Mouse (Mus musculus) hindbrain, embryonic 15.5 days (tissue): ENCODE data around the gene Smg6. TPM values are rescaled to one million over a fixed set of nuclear protein-coding genes. Genes with fewer than 3 reads are reported as not detected.
A peak's percentile ranks its signal among the peaks of the same experiment; 100 is the strongest.

ENCODE experiments used
- ATAC-seq: fragments of 200-750 bp; cut with Nextera tagmentation; 2 replicates; pipeline ENCODE4 v1.8.0; 2017; ENCODE audit warnings: low read depth, moderate number of reproducible peaks, moderate TSS enrichment; ENCODE audit not compliant: low FRiP score
- H3K27ac ChIP-seq: fragments of 300-500 bp; sonication (generic); replicated peaks from 2 replicates; pipeline ENCODE4 v1.5.1; 2015; ENCODE audit warnings: mild to moderate bottlenecking, inconsistent platforms
- H3K27me3 ChIP-seq: fragments of 300-500 bp; sonication (generic); 2 replicates; pipeline ENCODE4 v1.6.1; 2015; ENCODE audit warnings: control low read depth, inconsistent platforms
- H3K36me3 ChIP-seq: fragments of 300-500 bp; sonication (generic); 2 replicates; pipeline ENCODE4 v1.6.1; 2015; ENCODE audit warnings: control low read depth, inconsistent platforms
- H3K4me1 ChIP-seq: fragments of 300-500 bp; sonication (generic); replicated peaks from 2 replicates; pipeline ENCODE4 v1.6.1; 2015; ENCODE audit warnings: control low read depth, inconsistent platforms
- H3K4me2 ChIP-seq: fragments of 300-500 bp; sonication (generic); 2 replicates; pipeline ENCODE4 v1.6.1; 2015; ENCODE audit warnings: moderate library complexity, mild to moderate bottlenecking, inconsistent platforms
- H3K4me3 ChIP-seq: fragments of 300-500 bp; sonication (generic); 2 replicates; pipeline ENCODE4 v1.5.1; 2015; ENCODE audit warnings: mild to moderate bottlenecking, inconsistent platforms
- H3K9ac ChIP-seq: fragments of 300-500 bp; sonication (generic); 2 replicates; pipeline ENCODE4 v1.6.1; 2015; ENCODE audit warnings: inconsistent platforms
- H3K9me3 ChIP-seq: fragments of 300-500 bp; sonication (generic); 2 replicates; pipeline ENCODE4 v1.6.1; 2016; ENCODE audit warnings: control low read depth, inconsistent platforms
- WGBS: fragments of 180-500 bp; shearing (Covaris S2); methylation state at CpG from one replicate; pipeline ENCODE4 v1.1.7; 2015; 5-methylcytosine and 5-hydroxymethylcytosine counted together
- polyA plus RNA-seq: library from polyadenylated mRNA; unstranded; fragments of >200 nt; fragmentation: Nextera tagmentation; extraction: Ambion mirVana; gene quantifications from 2 replicates; pipeline ENCODE4 v1.2.1, GENCODE M21; 2015

Smg6 gene
- polyA plus RNA-seq, 1 experiment from 2014 or later, result 13.5 TPM

- H3K27ac ChIP-seq, result no peak overlapping the region
- no peak for ATAC-seq
- H3K27me3 ChIP-seq, result no peaks in the 10 kb centered on the region
- no peak overlapping the region for H3K4me2 ChIP-seq
- 0 out of 2 replicates have a peak, but pooled peaks cover 4% of the 10 kb centered on the region for H3K36me3 ChIP-seq
- no peak overlapping the region for H3K9ac ChIP-seq
- no peaks in the 10 kb centered on the region for H3K9me3 ChIP-seq
- no peak overlapping the region for H3K4me3 ChIP-seq
- H3K4me1 ChIP-seq, result no peaks in the 10 kb centered on the region; the same call in 1 of the 2 replicates
- 92% methylated on average over 3 of the region's 3 CpGs for WGBS
Measured at GRCm38 (mm10) chr11:75034104-75034503, 108.5 kb downstream of the Smg6 start.

- Histone ChIP-seq H3K27ac (no peak overlapping the region), H3K4me1 (peaks cover 15% of the 10 kb centered on the region), H3K27me3 (no peaks in the 10 kb centered on the region), H3K4me3 (no peak overlapping the region), H3K4me2 (no peak overlapping the region), H3K9ac (no peak overlapping the region), H3K9me3 (no peaks in the 10 kb centered on the region), H3K36me3 (peaks cover 7% of the 10 kb centered on the region; the same call in 1 of the 2 replicates)
- 91% methylated on average over 3 of the region's 3 CpGs for WGBS
- no peak for ATAC-seq
Measured at GRCm38 (mm10) chr11:75044333-75044732, 118.7 kb downstream of the Smg6 start.

- WGBS, result 92% methylated on average over 4 of the region's 4 CpGs
- Histone ChIP-seq H3K9ac (no peak overlapping the region), H3K4me2 (no peak overlapping the region), H3K4me3 (no peak overlapping the region), H3K27me3 (no peaks in the 10 kb centered on the region), H3K27ac (no peak overlapping the region), H3K36me3 (peaks cover 10% of the 10 kb centered on the region; the same call in 1 of the 2 replicates), H3K4me1 (peaks cover 15% of the 10 kb centered on the region), H3K9me3 (no peaks in the 10 kb centered on the region)
- no peak for ATAC-seq
Measured at GRCm38 (mm10) chr11:75045822-75046221, 120.2 kb downstream of the Smg6 start.

- Histone ChIP-seq H3K27me3 (no peaks in the 10 kb centered on the region), H3K4me1 (peaks cover 19% of the 10 kb centered on the region), H3K27ac (peak overlapping the region; percentile 40; the same call in 1 of the 2 replicates), H3K9me3 (no peaks in the 10 kb centered on the region), H3K4me3 (no peak overlapping the region), H3K36me3 (peaks cover 7% of the 10 kb centered on the region; the same call in 1 of the 2 replicates), H3K9ac (no peak overlapping the region), H3K4me2 (no peak overlapping the region)
- ATAC-seq, result no peak
- 91% methylated on average over 3 of the region's 3 CpGs for WGBS
Measured at GRCm38 (mm10) chr11:75046638-75047037, 121.0 kb downstream of the Smg6 start.

- Histone ChIP-seq H3K36me3 (peaks cover 3% of the 10 kb centered on the region; the same call in 1 of the 2 replicates), H3K27me3 (no peaks in the 10 kb centered on the region), H3K9me3 (no peaks in the 10 kb centered on the region), H3K4me2 (no peak overlapping the region), H3K4me3 (no peak overlapping the region), H3K4me1 (peaks cover 23% of the 10 kb centered on the region), H3K27ac (peak overlapping the region; percentile 40; the same call in 1 of the 2 replicates), H3K9ac (no peak overlapping the region)
- ATAC-seq, result peak; percentile 63
- 47% methylated on average over 6 of the region's 6 CpGs for WGBS
Measured at GRCm38 (mm10) chr11:75047066-75047465, 121.4 kb downstream of the Smg6 start.

- Histone ChIP-seq H3K4me2 (no peak overlapping the region), H3K4me3 (no peak overlapping the region), H3K9me3 (no peaks in the 10 kb centered on the region), H3K27me3 (no peaks in the 10 kb centered on the region), H3K9ac (no peak overlapping the region), H3K36me3 (peaks cover 3% of the 10 kb centered on the region; the same call in 1 of the 2 replicates), H3K4me1 (peaks cover 24% of the 10 kb centered on the region), H3K27ac (no peak overlapping the region)
- WGBS, result 83% methylated on average over 7 of the region's 7 CpGs
- no peak for ATAC-seq
Measured at GRCm38 (mm10) chr11:75047736-75048407, 122.2 kb downstream of the Smg6 start.

- H3K36me3 ChIP-seq, result peaks cover 3% of the 10 kb centered on the region; the same call in 1 of the 2 replicates
- H3K9me3 ChIP-seq, result no peaks in the 10 kb centered on the region
- no peak for ATAC-seq
- no peak overlapping the region for H3K27ac ChIP-seq
- WGBS, result 65% methylated on average over 2 of the region's 2 CpGs
- no peak overlapping the region for H3K4me3 ChIP-seq
- H3K4me2 ChIP-seq, result no peak overlapping the region
- H3K4me1 ChIP-seq, result peaks cover 24% of the 10 kb centered on the region
- no peaks in the 10 kb centered on the region for H3K27me3 ChIP-seq
- no peak overlapping the region for H3K9ac ChIP-seq
Measured at GRCm38 (mm10) chr11:75049146-75049545, 123.5 kb downstream of the Smg6 start.

- no peak overlapping the region for H3K27ac ChIP-seq
Measured at GRCm38 (mm10) chr11:75049807-75050206, 124.2 kb downstream of the Smg6 start.

GRCm38 (mm10) chr11:75051239-75051638, 125.6 kb downstream of the Smg6 start:
- Histone ChIP-seq H3K4me3 (no peak overlapping the region), H3K4me1 (peaks cover 28% of the 10 kb centered on the region), H3K27ac (peak overlapping the region; percentile 41; the same call in 1 of the 2 replicates), H3K4me2 (no peak overlapping the region), H3K9me3 (no peaks in the 10 kb centered on the region), H3K36me3 (peaks cover 3% of the 10 kb centered on the region; the same call in 1 of the 2 replicates), H3K9ac (no peak overlapping the region), H3K27me3 (no peaks in the 10 kb centered on the region)
- 100% methylated on average over 1 of the region's 1 CpGs for WGBS
- ATAC-seq, result no peak

More at GRCm38 (mm10) chr11:75049807-75050206, 124.2 kb downstream of the Smg6 start:
- Histone ChIP-seq H3K36me3 (peaks cover 3% of the 10 kb centered on the region; the same call in 1 of the 2 replicates), H3K27me3 (no peaks in the 10 kb centered on the region), H3K9ac (no peak overlapping the region), H3K4me3 (no peak overlapping the region), H3K4me1 (peaks cover 28% of the 10 kb centered on the region), H3K9me3 (no peaks in the 10 kb centered on the region), H3K4me2 (no peak overlapping the region)
- ATAC-seq, result no peak
- WGBS, result 70% methylated on average over 2 of the region's 2 CpGs

GRCm38 (mm10) chr11:75051712-75052550, 126.3 kb downstream of the Smg6 start:
- Histone ChIP-seq H3K36me3 (peaks cover 3% of the 10 kb centered on the region; the same call in 1 of the 2 replicates), H3K4me3 (no peak overlapping the region), H3K4me1 (peaks cover 24% of the 10 kb centered on the region), H3K9ac (no peak overlapping the region), H3K9me3 (no peaks in the 10 kb centered on the region), H3K27me3 (no peaks in the 10 kb centered on the region), H3K27ac (peak overlapping the region; percentile 41), H3K4me2 (no peak overlapping the region)
- no peak for ATAC-seq
- 58% methylated on average over 13 of the region's 13 CpGs for WGBS

GRCm38 (mm10) chr11:75053020-75053419, 127.4 kb downstream of the Smg6 start:
- no peak overlapping the region for H3K27ac ChIP-seq
- 92% methylated on average over 2 of the region's 2 CpGs for WGBS
- ATAC-seq, result no peak
- H3K4me1 ChIP-seq, result peaks cover 13% of the 10 kb centered on the region
- H3K4me3 ChIP-seq, result no peak overlapping the region
- no peaks in the 10 kb centered on the region for H3K27me3 ChIP-seq
- no peaks in the 10 kb centered on the region for H3K9me3 ChIP-seq
- H3K4me2 ChIP-seq, result no peak overlapping the region
- H3K9ac ChIP-seq, result no peak overlapping the region
- H3K36me3 ChIP-seq, result peaks cover 3% of the 10 kb centered on the region; the same call in 1 of the 2 replicates

- no peak overlapping the region for H3K27ac ChIP-seq
- ATAC-seq, result no peak
Measured at GRCm38 (mm10) chr11:75053722-75054121, 128.1 kb downstream of the Smg6 start.

More at GRCm38 (mm10) chr11:75053722-75054121, 128.1 kb downstream of the Smg6 start:
- Histone ChIP-seq H3K4me2 (no peak overlapping the region), H3K9me3 (no peaks in the 10 kb centered on the region), H3K4me3 (no peak overlapping the region), H3K27me3 (no peaks in the 10 kb centered on the region), H3K36me3 (peaks cover 3% of the 10 kb centered on the region; the same call in 1 of the 2 replicates), H3K4me1 (peaks cover 13% of the 10 kb centered on the region), H3K9ac (no peak overlapping the region)
- WGBS, result 74% methylated on average over 7 of the region's 7 CpGs
